Mouse (Mus musculus): ENCODE results near the gene Hsp90ab1. TPM values are rescaled to one million over a fixed set of nuclear protein-coding genes. Genes with fewer than 3 reads are reported as not detected.

The Hsp90ab1 gene
- 100 to 1,000 TPM; 550 to 621 TPM for total RNA-seq (2023)

GRCm38 (mm10) chr17:45573087-45573779, at the start of gene Hsp90ab1:
Hsp90ab1 (minus strand) TSS chr17:45573271.

GRCm38 (mm10) chr17:45601877-45602304, 28.8 kb upstream of the Hsp90ab1 start, which contains the start of gene Mymx:
Mymx (minus strand) TSS chr17:45602102.

GRCm38 (mm10) chr17:45599446-45600242, 26.6 kb upstream of the Hsp90ab1 start, which contains the start of gene Slc29a1:
Slc29a1 (minus strand) TSS chr17:45599606.

GRCm38 (mm10) chr17:45563655-45564530, 9.2 kb downstream of the Hsp90ab1 start, which contains the start of gene Slc35b2:
Slc35b2 (plus strand) TSS chr17:45563874.

GRCm38 (mm10) chr17:45555452-45556106, 17.5 kb downstream of the Hsp90ab1 start, which contains the start of gene Nfkbie:
Nfkbie (plus strand) TSS chr17:45555703.

GRCm38 (mm10) chr17:45549617-45550181, 23.4 kb downstream of the Hsp90ab1 start, which contains the start of gene Tmem151b:
Tmem151b (minus strand) TSS chr17:45549677.

GRCm38 (mm10) chr17:45523263-45523662, 49.8 kb downstream of the Hsp90ab1 start, which contains the start of gene Tcte1:
Tcte1 (plus strand) TSS chr17:45523434.

Other genes with a start within 250 kb of the Hsp90ab1 start
- 10 to 100 TPM; 53.5 to 61.6 TPM for gene Cdc5l, start 139.5 kb downstream of the Hsp90ab1 start, total RNA-seq (2023)
- gene Spats1, start 97.9 kb downstream of the Hsp90ab1 start, total RNA-seq (2023) = not detected
- gene Aars2, start 66.4 kb downstream of the Hsp90ab1 start, total RNA-seq (2023) = 1 to 10 TPM; 4.6 to 6.7 TPM
- not detected for gene Tcte1, start 49.8 kb downstream of the Hsp90ab1 start, total RNA-seq (2023)
- not detected for gene Tmem151b, start 23.6 kb downstream of the Hsp90ab1 start, total RNA-seq (2023)
- 10 to 100 TPM; 34.6 to 36.3 TPM for gene Nfkbie, start 17.6 kb downstream of the Hsp90ab1 start, total RNA-seq (2023)
- gene Slc35b2, start 9.4 kb downstream of the Hsp90ab1 start, total RNA-seq (2023) = 10 to 100 TPM; 35.4 to 35.6 TPM
- 10 to 100 TPM; 42.5 to 43.4 TPM for gene Slc29a1, start 26.3 kb upstream of the Hsp90ab1 start, total RNA-seq (2023)
- not detected for gene Mymx, start 28.8 kb upstream of the Hsp90ab1 start, total RNA-seq (2023)
- gene Capn11, start 86.1 kb upstream of the Hsp90ab1 start, total RNA-seq (2023) = under 1 TPM; 0.42 to 0.60 TPM
- gene Mrpl14, start 113.1 kb upstream of the Hsp90ab1 start, total RNA-seq (2023) = 10 to 100 TPM; 38.4 to 39.9 TPM
- 10 to 100 TPM; 24.5 to 25.3 TPM for gene Tmem63b, start 113.6 kb upstream of the Hsp90ab1 start, total RNA-seq (2023)
- not detected for gene 1600014C23Rik, start 160.6 kb upstream of the Hsp90ab1 start, total RNA-seq (2023)

All from neutrophil, adult 83 days (primary cell).